Mouse (Mus musculus): ENCODE measurements around the gene Pcna. TPM values are rescaled to one million over a fixed set of nuclear protein-coding genes. Genes with fewer than 3 reads are reported as not detected.
"Not testable (repeated sequence)": the region's sequence is repeated elsewhere in the genome, so short reads cannot be mapped to it uniquely, and the experiment has no call there.

Pcna gene
- polyA plus RNA-seq, 1 experiment from 2014 or later = 178 TPM

DNA sequence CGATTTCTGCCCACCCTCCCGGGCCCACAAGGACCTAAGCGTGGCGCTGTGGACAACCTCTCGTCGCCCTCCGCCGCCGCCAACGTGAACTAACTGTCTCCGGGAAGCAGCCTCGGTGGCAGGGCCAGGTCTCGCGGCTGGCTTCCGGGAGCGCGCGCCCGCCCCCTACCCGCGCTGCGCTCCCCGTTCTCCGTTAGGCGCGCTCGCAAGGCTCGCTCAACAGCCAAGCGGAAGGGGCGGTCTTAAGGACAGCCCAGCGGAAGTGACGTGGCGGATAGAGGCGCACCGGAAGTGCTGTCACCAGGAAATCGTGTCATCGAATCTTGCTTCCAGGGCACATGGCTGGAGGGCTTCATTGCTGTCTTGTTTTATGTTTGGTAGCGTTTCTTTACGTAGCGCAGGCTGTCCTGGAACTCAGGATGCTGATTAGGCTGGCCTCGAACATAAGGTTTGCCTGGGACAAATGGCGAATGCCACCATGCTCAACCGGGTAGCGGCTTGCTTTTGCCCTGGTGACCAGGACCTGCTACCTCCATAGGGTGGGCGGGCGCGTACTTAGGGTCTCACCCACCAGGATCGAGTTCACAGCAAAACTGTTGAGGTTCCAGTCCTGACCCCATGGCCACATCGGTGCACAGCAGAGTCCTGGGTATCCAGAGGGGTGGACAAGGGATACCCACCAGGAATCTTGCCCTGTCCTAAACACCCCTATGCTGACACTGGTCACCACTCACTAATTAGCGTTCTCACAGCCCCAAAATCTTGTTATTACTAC, 5.4 kb downstream of the Pcna start, which contains the start of gene Tmem230:
Gene Tmem230 (minus strand): TSS at position 269 of the 775 bp plus-strand sequence.
- H3K9ac ChIP-seq = peak within 1 kb of the TSS; percentile 73
- H3K36me3 ChIP-seq = peaks cover 20% of the 10 kb centered on the region
- peak within 1 kb of the TSS; percentile 79 for H3K27ac ChIP-seq
- 5% methylated on average over 50 of the region's 50 CpGs for WGBS
- H3K4me1 ChIP-seq = peaks cover 24% of the 10 kb centered on the region
- peak; percentile 93 for ATAC-seq (ENCODE audit: low FRiP score)
- H3K4me2 ChIP-seq (replicated peaks) = peak within 1 kb of the TSS; percentile 83
- no peaks in the 10 kb centered on the region for H3K27me3 ChIP-seq
- H3K4me3 ChIP-seq = peak within 1 kb of the TSS; percentile 64
- H3K9me3 ChIP-seq (replicated peaks) = no peaks in the 10 kb centered on the region

DNA sequence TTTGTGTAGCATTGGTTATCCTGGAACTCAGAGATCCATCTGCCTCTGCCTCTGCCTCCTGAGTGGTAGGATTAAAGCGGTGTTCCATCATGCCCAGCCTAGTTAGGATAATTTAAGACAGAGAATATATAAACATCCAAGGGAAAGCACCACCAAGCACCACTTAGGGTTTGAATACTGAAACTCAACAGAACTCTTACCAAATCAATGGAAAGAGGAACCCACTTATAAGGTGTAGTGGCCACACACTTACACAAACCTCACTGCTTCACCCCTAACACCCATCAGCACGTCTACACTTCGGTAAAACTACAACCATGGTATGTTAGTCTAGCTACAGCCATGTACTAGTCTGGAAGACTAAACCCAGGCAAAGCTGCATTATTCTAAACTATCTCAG, 9.7 kb downstream of the Pcna start:
- no peak overlapping the region for H3K27ac ChIP-seq
- WGBS = 97% methylated on average over 3 of the region's 3 CpGs
- no peak overlapping the region for H3K4me2 ChIP-seq (replicated peaks)
- peaks cover 8% of the 10 kb centered on the region for H3K4me1 ChIP-seq
- H3K27me3 ChIP-seq = no peaks in the 10 kb centered on the region
- no peak overlapping the region for H3K4me3 ChIP-seq
- no peak for ATAC-seq (ENCODE audit: low FRiP score)
- peaks cover 22% of the 10 kb centered on the region for H3K36me3 ChIP-seq
- H3K9me3 ChIP-seq (replicated peaks) = no peaks in the 10 kb centered on the region
- H3K9ac ChIP-seq = no peak overlapping the region

DNA sequence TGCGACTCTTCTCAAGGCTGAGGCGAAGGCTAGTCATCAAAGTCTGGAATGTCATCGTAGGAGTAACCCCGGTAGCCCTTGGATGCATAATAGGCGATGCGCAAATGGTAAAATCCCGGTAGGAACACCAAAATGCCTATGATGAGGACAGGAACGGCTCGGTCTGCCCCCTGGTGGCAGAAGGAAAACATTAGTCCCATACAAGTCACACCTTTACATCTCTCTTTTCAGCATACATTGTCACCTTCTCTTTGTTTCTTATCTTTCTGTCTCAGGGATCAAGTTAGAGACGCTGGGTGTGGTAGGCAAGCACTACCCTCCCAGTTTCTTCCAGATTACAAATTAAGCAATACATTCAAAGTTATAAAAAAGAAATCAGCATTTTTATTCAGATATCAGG, 12.7 kb downstream of the Pcna start:
- not testable (repeated sequence) for H3K4me1 ChIP-seq; ATAC-seq (ENCODE audit: low FRiP score); H3K9ac ChIP-seq; H3K4me2 ChIP-seq (replicated peaks); H3K27ac ChIP-seq; H3K27me3 ChIP-seq; H3K4me3 ChIP-seq; H3K9me3 ChIP-seq (replicated peaks)
- peaks cover 22% of the 10 kb centered on the region for H3K36me3 ChIP-seq
- WGBS = 44% methylated on average over 10 of the region's 10 CpGs

- not testable (repeated sequence) for H3K9ac ChIP-seq; ATAC-seq (ENCODE audit: low FRiP score); H3K27me3 ChIP-seq; H3K4me3 ChIP-seq; H3K4me2 ChIP-seq (replicated peaks); H3K9me3 ChIP-seq (replicated peaks); H3K4me1 ChIP-seq; H3K27ac ChIP-seq
- H3K36me3 ChIP-seq = peaks cover 17% of the 10 kb centered on the region; the same call in 1 of the 2 replicates
- 92% methylated on average over 3 of the region's 3 CpGs for WGBS
Observed at GRCm38 (mm10) chr2:132239434-132239833, 13.7 kb downstream of the Pcna start.

DNA sequence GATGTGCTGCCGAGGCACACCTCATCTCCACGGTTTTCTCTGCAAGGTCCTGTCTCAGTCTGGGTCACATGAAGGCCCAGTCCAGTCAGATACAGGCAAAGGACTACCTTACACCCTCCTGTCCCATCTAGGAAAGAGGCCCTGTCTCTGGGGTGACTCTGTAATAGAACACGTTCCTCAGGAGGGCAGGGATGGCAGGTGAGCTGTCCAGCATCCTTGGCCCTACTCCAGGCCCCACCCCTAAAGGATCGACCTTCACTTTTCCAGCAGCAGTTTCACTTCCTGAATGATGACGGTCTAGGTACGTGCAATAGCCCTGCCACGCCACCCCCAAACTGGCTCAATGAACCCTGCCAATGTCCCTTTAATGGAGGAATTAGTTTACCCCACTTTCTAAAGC, 17.1 kb downstream of the Pcna start:
- no peak overlapping the region for H3K4me3 ChIP-seq
- H3K36me3 ChIP-seq = no peaks in the 10 kb centered on the region
- no peak overlapping the region for H3K9ac ChIP-seq
- no peaks in the 10 kb centered on the region for H3K27me3 ChIP-seq
- H3K27ac ChIP-seq = no peak overlapping the region
- 84% methylated on average over 7 of the region's 7 CpGs for WGBS
- no peak overlapping the region for H3K4me2 ChIP-seq (replicated peaks)
- no peaks in the 10 kb centered on the region for H3K4me1 ChIP-seq
- no peak for ATAC-seq (ENCODE audit: low FRiP score)
- H3K9me3 ChIP-seq (replicated peaks) = no peaks in the 10 kb centered on the region

DNA sequence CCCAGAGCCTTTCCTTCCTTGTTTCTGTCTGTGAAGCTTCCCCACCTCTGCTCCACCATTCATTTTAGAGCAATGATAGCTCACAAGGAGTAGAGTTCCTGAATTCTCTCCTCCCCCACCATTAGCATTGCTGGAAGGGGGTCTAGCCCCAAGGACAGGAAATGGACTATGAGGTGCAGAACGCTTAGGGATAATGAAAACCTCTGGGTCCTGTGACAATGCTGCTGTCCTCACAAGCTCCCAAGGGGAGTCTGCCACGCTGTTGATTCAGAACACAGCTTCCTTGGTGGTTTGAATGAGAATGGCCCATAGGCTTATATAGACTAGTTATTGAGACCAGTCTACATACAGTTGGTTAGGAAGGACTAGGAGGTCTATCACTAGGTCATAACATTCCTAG, 17.8 kb downstream of the Pcna start:
- no peak for ATAC-seq (ENCODE audit: low FRiP score)
- Histone ChIP-seq H3K36me3 (no peaks in the 10 kb centered on the region), H3K4me2 (replicated peaks) (no peak overlapping the region), H3K9me3 (replicated peaks) (no peaks in the 10 kb centered on the region), H3K4me1 (no peaks in the 10 kb centered on the region), H3K27ac (no peak overlapping the region), H3K27me3 (no peaks in the 10 kb centered on the region), H3K9ac (no peak overlapping the region), H3K4me3 (no peak overlapping the region)
- 50% methylated on average over 2 of the region's 2 CpGs for WGBS

GRCm38 (mm10) chr2:132233985-132234765, 18.9 kb downstream of the Pcna start:
- no peaks in the 10 kb centered on the region for H3K36me3 ChIP-seq
- no peak for ATAC-seq (ENCODE audit: low FRiP score)
- WGBS = 80% methylated on average over 16 of the region's 16 CpGs

DNA sequence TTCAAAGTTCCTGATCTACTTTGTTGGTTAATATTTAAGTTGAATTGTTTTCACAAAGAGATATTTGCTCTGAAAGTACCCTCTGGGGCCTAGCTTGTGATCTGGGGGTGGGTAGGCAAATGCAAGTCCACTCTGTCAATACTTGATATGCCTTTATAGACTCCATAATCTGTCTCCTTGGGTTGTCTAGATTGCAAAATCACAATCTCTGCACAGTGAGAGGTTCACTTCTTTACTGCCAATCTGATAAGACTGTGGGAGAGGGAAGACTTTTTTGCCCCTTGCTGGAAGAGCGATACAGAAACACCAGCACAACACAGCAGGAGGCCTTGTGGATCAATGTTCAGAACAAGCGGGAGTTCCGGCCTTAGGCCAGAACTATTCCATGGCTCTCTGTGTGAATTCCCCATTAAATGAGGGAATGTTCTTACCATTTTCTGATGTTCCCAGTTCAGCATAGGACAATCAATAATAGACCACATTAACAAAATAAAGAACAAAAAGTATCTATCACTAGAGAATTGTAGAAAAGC, 20.6 kb downstream of the Pcna start:
- Histone ChIP-seq H3K4me3 (no peak overlapping the region), H3K27me3 (no peaks in the 10 kb centered on the region), H3K9ac (no peak overlapping the region), H3K9me3 (replicated peaks) (no peaks in the 10 kb centered on the region), H3K4me2 (replicated peaks) (no peak overlapping the region), H3K27ac (no peak overlapping the region), H3K4me1 (no peaks in the 10 kb centered on the region), H3K36me3 (no peaks in the 10 kb centered on the region)
- no peak for ATAC-seq (ENCODE audit: low FRiP score)
- 71% methylated on average over 3 of the region's 3 CpGs for WGBS

More at GRCm38 (mm10) chr2:132233985-132234765, 18.9 kb downstream of the Pcna start:
- Histone ChIP-seq H3K4me3 (no peak overlapping the region), H3K27me3 (no peaks in the 10 kb centered on the region), H3K27ac (no peak overlapping the region), H3K4me1 (no peaks in the 10 kb centered on the region), H3K9me3 (replicated peaks) (no peaks in the 10 kb centered on the region), H3K9ac (no peak overlapping the region), H3K4me2 (replicated peaks) (no peak overlapping the region)

- WGBS = 91% methylated on average over 4 of the region's 4 CpGs
- H3K9ac ChIP-seq = no peak overlapping the region
- no peak overlapping the region for H3K4me3 ChIP-seq
- ATAC-seq (ENCODE audit: low FRiP score) = no peak
- H3K27me3 ChIP-seq = no peaks in the 10 kb centered on the region
- H3K4me2 ChIP-seq (replicated peaks) = no peak overlapping the region
- no peaks in the 10 kb centered on the region for H3K4me1 ChIP-seq
- H3K9me3 ChIP-seq (replicated peaks) = no peaks in the 10 kb centered on the region
- no peak overlapping the region for H3K27ac ChIP-seq
- no peaks in the 10 kb centered on the region for H3K36me3 ChIP-seq
Observed at GRCm38 (mm10) chr2:132224359-132224758, 28.8 kb downstream of the Pcna start.

- 74% methylated on average over 11 of the region's 11 CpGs for WGBS
- Histone ChIP-seq H3K9me3 (replicated peaks) (no peaks in the 10 kb centered on the region), H3K4me2 (replicated peaks) (no peak overlapping the region), H3K4me1 (no peaks in the 10 kb centered on the region), H3K4me3 (no peak overlapping the region), H3K27ac (no peak overlapping the region), H3K9ac (no peak overlapping the region), H3K36me3 (no peaks in the 10 kb centered on the region), H3K27me3 (no peaks in the 10 kb centered on the region)
- ATAC-seq (ENCODE audit: low FRiP score) = no peak
Observed at GRCm38 (mm10) chr2:132221611-132222073, 31.5 kb downstream of the Pcna start.

- Histone ChIP-seq H3K36me3 (no peaks in the 10 kb centered on the region), H3K4me3 (no peak overlapping the region), H3K4me1 (no peaks in the 10 kb centered on the region), H3K27ac (no peak overlapping the region), H3K9me3 (replicated peaks) (no peaks in the 10 kb centered on the region), H3K27me3 (no peaks in the 10 kb centered on the region), H3K4me2 (replicated peaks) (no peak overlapping the region), H3K9ac (no peak overlapping the region)
- no peak for ATAC-seq (ENCODE audit: low FRiP score)
- WGBS = 89% methylated on average over 5 of the region's 5 CpGs
Observed at GRCm38 (mm10) chr2:132211995-132212656, 41.0 kb downstream of the Pcna start.

DNA sequence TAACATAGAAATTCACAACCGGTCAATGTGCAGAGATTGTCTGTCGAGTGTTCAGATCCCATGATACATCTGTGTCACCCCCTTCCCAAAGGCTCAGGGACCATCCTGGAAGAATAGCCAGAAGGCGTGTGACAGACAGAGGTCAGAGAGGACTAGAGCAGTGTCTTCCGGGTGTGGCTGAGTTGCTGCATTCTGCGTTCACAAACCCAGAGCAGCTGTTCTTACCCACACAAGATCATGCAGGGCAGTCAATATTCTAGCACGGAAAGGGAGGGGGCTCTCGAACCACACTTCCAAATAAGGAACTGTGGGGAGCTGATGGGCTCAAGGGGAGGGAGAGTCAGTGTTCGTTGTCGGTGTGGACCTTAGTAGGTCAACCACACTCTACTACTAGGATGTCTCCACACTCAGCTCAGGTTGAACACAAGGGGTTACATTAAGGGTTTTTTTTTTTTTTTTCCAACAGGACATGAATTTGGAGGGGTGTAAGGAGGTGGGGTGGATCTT, 42.3 kb downstream of the Pcna start:
- H3K4me2 ChIP-seq (replicated peaks) = no peak overlapping the region
- no peak overlapping the region for H3K4me3 ChIP-seq
- no peak overlapping the region for H3K27ac ChIP-seq
- 88% methylated on average over 9 of the region's 9 CpGs for WGBS
- H3K9ac ChIP-seq = no peak overlapping the region
- H3K9me3 ChIP-seq (replicated peaks) = no peaks in the 10 kb centered on the region
- no peak for ATAC-seq (ENCODE audit: low FRiP score)
- no peaks in the 10 kb centered on the region for H3K27me3 ChIP-seq
- H3K4me1 ChIP-seq = no peaks in the 10 kb centered on the region
- no peaks in the 10 kb centered on the region for H3K36me3 ChIP-seq
